Mouse (Mus musculus): ENCODE results near the gene Rbfox1. TPM values are rescaled to one million over a fixed set of nuclear protein-coding genes. Genes with fewer than 3 reads are reported as not detected.

Rbfox1 gene
- total and polyA plus RNA-seq, 2 experiments, result 0.09 TPM; not detected in 1

DNA sequence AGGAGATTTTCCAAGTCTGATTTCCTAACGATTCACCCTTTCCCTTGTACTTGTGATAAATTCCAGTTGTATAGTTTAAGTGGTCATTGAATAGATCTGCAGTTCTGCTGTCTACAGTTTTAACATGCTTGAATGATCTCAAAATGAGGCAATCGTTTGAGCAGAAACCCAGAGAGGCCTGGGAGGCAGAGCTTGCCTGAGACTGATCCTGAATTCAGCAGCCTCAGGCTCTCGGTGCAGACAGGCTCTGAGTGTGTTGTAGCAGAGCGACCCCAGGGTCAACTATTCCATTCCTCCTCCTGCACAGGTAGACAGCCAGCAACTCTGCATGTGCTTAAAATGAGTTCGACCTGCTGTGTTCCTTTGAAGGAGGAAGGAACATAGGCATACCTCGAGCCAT lies 1012.6 kb downstream of the Rbfox1 start:
- H3K27ac ChIP-seq (replicated peaks; ENCODE audit: insufficient read depth, low read depth, low read length), result no peak overlapping the region
- H3K4me3 ChIP-seq (ENCODE audit: insufficient read depth, low read depth, low read length), result no peak overlapping the region
- 55% methylated on average over 6 of the region's 6 CpGs for WGBS
- DNase-seq (ENCODE audit: extremely low read depth, low read depth, low spot score), result no peak
- TF ChIP-seq POLR2A (IDR thresholded peaks at IDR 0.05; ENCODE audit: extremely low read depth, insufficient read depth, low read length), result no peak
- TF ChIP-seq CTCF (IDR thresholded peaks at IDR 0.05; ENCODE audit: low read depth, low read length), result no peak
- no peaks in the 10 kb centered on the region for H3K27me3 ChIP-seq (ENCODE audit: control insufficient read depth, insufficient read depth, low read length)
- no peaks in the 10 kb centered on the region for H3K36me3 ChIP-seq (ENCODE audit: control insufficient read depth, insufficient read depth, low read length)
- H3K9ac ChIP-seq (ENCODE audit: low read depth, low read length), result no peak overlapping the region
- H3K4me1 ChIP-seq (ENCODE audit: control insufficient read depth, insufficient read depth, low read length), result peaks cover 3% of the 10 kb centered on the region
- H3K79me2 ChIP-seq (ENCODE audit: control insufficient read depth, insufficient read depth, low read length), result no peaks in the 10 kb centered on the region

DNA sequence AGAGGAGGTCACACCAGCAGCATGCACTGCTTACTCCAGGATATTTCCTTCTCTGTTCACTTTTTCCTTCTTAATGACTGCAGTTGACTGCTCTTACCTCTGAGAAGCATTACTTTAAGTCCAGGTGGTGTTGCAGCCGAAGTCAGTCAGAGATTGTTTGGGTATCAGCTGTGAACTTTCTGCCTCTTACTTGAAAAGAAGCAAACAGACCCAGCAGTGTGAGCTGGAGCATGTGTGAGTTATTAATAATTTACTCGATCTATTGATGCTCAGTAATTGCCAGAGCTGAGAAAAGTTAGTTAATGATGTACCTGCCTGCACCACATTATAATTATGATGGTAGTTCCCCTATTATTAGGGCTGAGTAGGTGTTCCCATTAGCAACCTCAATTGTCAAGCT lies 1014.9 kb downstream of the Rbfox1 start:
- 32% methylated on average over 2 of the region's 2 CpGs for WGBS
- DNase-seq (ENCODE audit: extremely low read depth, low read depth, low spot score), result peak; percentile 70

DNA sequence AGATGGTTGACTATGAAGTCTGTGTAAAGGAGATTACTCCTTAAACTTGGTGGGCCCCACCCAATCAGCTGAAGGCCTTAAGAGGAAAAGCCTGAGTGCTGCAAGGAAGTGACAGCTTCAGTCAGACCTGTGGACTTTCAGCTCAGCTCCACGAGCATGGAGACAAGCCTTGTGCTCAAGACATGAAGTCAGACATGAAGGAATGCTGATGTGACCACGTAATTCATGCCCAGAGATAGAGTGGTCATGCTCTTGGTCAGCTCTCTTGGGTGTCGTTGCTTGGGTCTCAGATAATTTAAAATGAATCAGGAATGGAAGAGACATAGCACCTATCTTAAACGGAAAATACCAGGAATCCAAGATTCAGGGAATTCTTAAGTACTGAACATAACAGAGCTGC lies 1019.8 kb downstream of the Rbfox1 start:
- Histone ChIP-seq H3K79me2 (ENCODE audit: control insufficient read depth, insufficient read depth, low read length) (no peaks in the 10 kb centered on the region), H3K36me3 (ENCODE audit: control insufficient read depth, insufficient read depth, low read length) (no peaks in the 10 kb centered on the region), H3K9ac (ENCODE audit: low read depth, low read length) (no peak overlapping the region), H3K4me3 (ENCODE audit: insufficient read depth, low read depth, low read length) (no peak overlapping the region), H3K27ac (replicated peaks; ENCODE audit: insufficient read depth, low read depth, low read length) (no peak overlapping the region), H3K4me1 (ENCODE audit: control insufficient read depth, insufficient read depth, low read length) (peaks cover 3% of the 10 kb centered on the region), H3K27me3 (ENCODE audit: control insufficient read depth, insufficient read depth, low read length) (no peaks in the 10 kb centered on the region)
- 52% methylated on average over 4 of the region's 4 CpGs for WGBS
- DNase-seq (ENCODE audit: extremely low read depth, low read depth, low spot score), result no peak
- TF ChIP-seq CTCF (IDR thresholded peaks at IDR 0.05; ENCODE audit: low read depth, low read length), result no peak
- TF ChIP-seq POLR2A (IDR thresholded peaks at IDR 0.05; ENCODE audit: extremely low read depth, insufficient read depth, low read length), result no peak

More for the DNA sequence above, 1014.9 kb downstream of the Rbfox1 start:
- Histone ChIP-seq H3K79me2 (ENCODE audit: control insufficient read depth, insufficient read depth, low read length) (no peaks in the 10 kb centered on the region), H3K36me3 (ENCODE audit: control insufficient read depth, insufficient read depth, low read length) (no peaks in the 10 kb centered on the region), H3K27ac (replicated peaks; ENCODE audit: insufficient read depth, low read depth, low read length) (no peak overlapping the region), H3K27me3 (ENCODE audit: control insufficient read depth, insufficient read depth, low read length) (no peaks in the 10 kb centered on the region), H3K4me3 (ENCODE audit: insufficient read depth, low read depth, low read length) (no peak overlapping the region), H3K4me1 (ENCODE audit: control insufficient read depth, insufficient read depth, low read length) (peaks cover 3% of the 10 kb centered on the region), H3K9ac (ENCODE audit: low read depth, low read length) (no peak overlapping the region)
- TF ChIP-seq POLR2A (IDR thresholded peaks at IDR 0.05; ENCODE audit: extremely low read depth, insufficient read depth, low read length) (no peak), CTCF (IDR thresholded peaks at IDR 0.05; ENCODE audit: low read depth, low read length) (no peak)

DNA sequence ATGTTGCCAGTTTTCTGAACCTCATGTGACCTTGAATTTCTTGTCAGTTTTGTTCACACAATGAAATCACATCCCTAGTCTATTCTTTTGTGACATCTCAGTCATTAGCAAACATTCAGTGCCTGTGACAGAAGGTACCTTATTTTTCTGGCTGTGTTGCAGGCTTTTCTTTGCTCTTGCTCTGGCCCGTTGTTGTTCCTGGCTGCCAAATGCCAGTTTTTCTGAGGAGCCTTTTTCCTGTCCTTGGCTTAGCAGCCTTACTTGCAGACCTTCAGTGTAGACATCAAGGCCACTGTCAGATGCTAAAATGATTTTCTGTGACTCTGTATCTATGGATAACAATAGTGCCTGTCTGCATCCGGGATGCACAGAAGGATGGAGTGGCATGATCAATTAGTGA lies 1020.8 kb downstream of the Rbfox1 start:
- Histone ChIP-seq H3K27ac (replicated peaks; ENCODE audit: insufficient read depth, low read depth, low read length) (no peak overlapping the region), H3K4me1 (ENCODE audit: control insufficient read depth, insufficient read depth, low read length) (peaks cover under 1% of the 10 kb centered on the region; the same call in 1 of the 2 replicates), H3K4me3 (ENCODE audit: insufficient read depth, low read depth, low read length) (no peak overlapping the region), H3K27me3 (ENCODE audit: control insufficient read depth, insufficient read depth, low read length) (no peaks in the 10 kb centered on the region), H3K79me2 (ENCODE audit: control insufficient read depth, insufficient read depth, low read length) (no peaks in the 10 kb centered on the region), H3K9ac (ENCODE audit: low read depth, low read length) (no peak overlapping the region), H3K36me3 (ENCODE audit: control insufficient read depth, insufficient read depth, low read length) (no peaks in the 10 kb centered on the region)
- no peak for TF ChIP-seq POLR2A (IDR thresholded peaks at IDR 0.05; ENCODE audit: extremely low read depth, insufficient read depth, low read length)
- TF ChIP-seq CTCF (IDR thresholded peaks at IDR 0.05; ENCODE audit: low read depth, low read length), result no peak
- no peak for DNase-seq (ENCODE audit: extremely low read depth, low read depth, low spot score)
- 65% methylated on average over 2 of the region's 2 CpGs for WGBS

DNA sequence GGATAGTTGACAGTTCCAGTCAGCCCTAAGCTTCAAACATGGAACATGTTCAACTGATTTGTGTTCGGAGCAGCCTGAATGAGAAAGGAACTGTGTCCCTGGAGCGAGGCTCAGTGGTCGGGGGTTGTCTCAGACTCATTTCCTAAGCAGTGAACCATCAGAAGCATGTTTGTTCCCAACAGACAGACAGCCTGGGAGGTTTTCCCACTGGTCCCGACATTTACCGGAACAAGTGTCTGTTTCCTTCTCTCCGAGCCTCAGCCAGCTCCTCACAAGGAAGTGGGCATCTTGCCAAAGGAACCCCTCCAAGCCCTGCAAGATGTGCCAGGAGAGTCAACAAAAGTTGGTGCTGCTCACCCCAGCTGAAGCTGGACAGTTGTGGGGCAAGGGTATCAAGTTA lies 1022.4 kb downstream of the Rbfox1 start:
- 72% methylated on average over 6 of the region's 6 CpGs for WGBS
- Histone ChIP-seq H3K9ac (ENCODE audit: low read depth, low read length) (no peak overlapping the region), H3K36me3 (ENCODE audit: control insufficient read depth, insufficient read depth, low read length) (no peaks in the 10 kb centered on the region), H3K27me3 (ENCODE audit: control insufficient read depth, insufficient read depth, low read length) (no peaks in the 10 kb centered on the region), H3K4me1 (ENCODE audit: control insufficient read depth, insufficient read depth, low read length) (no peaks in the 10 kb centered on the region), H3K4me3 (ENCODE audit: insufficient read depth, low read depth, low read length) (no peak overlapping the region), H3K79me2 (ENCODE audit: control insufficient read depth, insufficient read depth, low read length) (no peaks in the 10 kb centered on the region), H3K27ac (replicated peaks; ENCODE audit: insufficient read depth, low read depth, low read length) (no peak overlapping the region)
- no peak for DNase-seq (ENCODE audit: extremely low read depth, low read depth, low spot score)
- TF ChIP-seq CTCF (IDR thresholded peaks at IDR 0.05; ENCODE audit: low read depth, low read length) (no peak), POLR2A (IDR thresholded peaks at IDR 0.05; ENCODE audit: extremely low read depth, insufficient read depth, low read length) (no peak)

DNA sequence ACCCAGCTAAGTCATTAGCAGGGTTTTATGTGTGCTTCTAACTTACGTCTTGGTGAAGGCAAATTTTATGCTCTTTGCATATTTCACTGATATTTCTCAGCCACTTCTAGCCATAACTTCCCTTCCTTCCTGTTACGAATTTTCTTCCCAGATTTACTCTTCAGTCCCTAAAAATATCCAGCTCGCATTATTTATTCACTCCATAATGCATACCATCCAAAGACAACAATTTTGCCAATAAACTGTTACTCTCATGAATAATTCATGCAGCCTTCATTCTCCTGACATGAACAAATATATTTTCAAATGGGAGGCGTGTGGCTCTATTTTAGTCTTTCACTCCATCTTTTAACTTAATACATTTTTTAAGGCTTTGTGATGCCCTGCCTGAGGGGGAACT lies 1029.4 kb downstream of the Rbfox1 start:
- H3K27ac ChIP-seq (replicated peaks; ENCODE audit: insufficient read depth, low read depth, low read length), result no peak overlapping the region
- no peaks in the 10 kb centered on the region for H3K4me1 ChIP-seq (ENCODE audit: control insufficient read depth, insufficient read depth, low read length)
- no peaks in the 10 kb centered on the region for H3K27me3 ChIP-seq (ENCODE audit: control insufficient read depth, insufficient read depth, low read length)
- H3K79me2 ChIP-seq (ENCODE audit: control insufficient read depth, insufficient read depth, low read length), result no peaks in the 10 kb centered on the region
- TF ChIP-seq POLR2A (IDR thresholded peaks at IDR 0.05; ENCODE audit: extremely low read depth, insufficient read depth, low read length) (no peak), CTCF (IDR thresholded peaks at IDR 0.05; ENCODE audit: low read depth, low read length) (no peak)
- H3K4me3 ChIP-seq (ENCODE audit: insufficient read depth, low read depth, low read length), result no peak overlapping the region
- H3K9ac ChIP-seq (ENCODE audit: low read depth, low read length), result no peak overlapping the region
- DNase-seq (ENCODE audit: extremely low read depth, low read depth, low spot score), result no peak
- no peaks in the 10 kb centered on the region for H3K36me3 ChIP-seq (ENCODE audit: control insufficient read depth, insufficient read depth, low read length)
- WGBS, result 78% methylated on average over 4 of the region's 4 CpGs
